Mouse (Mus musculus): ENCODE results near the gene Gtdc1. TPM values are rescaled to one million over a fixed set of nuclear protein-coding genes. Genes with fewer than 3 reads are reported as not detected.

The Gtdc1 gene
- 20.6 and 32.0 TPM in 2 replicates for polyA plus RNA-seq (2014; fragmentation: Nextera tagmentation; extraction: Ambion mirVana)

DNA sequence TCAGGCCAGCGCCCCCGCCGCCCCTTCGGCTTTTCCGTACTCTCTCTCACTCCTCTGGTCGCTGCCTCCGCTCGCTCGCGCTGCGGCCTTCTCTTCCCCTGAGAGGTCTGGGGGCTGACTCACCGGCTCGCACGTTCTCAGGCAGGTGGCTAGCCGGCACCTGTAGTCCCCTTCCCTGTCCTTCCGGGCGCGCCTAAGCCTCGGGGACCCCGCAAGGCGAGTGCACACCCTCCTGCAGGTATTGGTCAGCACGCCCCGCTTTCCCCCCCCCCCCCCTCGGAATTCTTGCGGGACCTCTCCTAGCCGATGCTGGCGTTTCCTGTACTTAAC is at the start of gene Gtdc1:
Gene Gtdc1, minus strand, starts transcription at position 176 of the 330 bp plus-strand sequence.
- DNase-seq (ENCODE audit: low spot score) = no peak
- Histone ChIP-seq H3K4me3 (ENCODE audit: low read depth, low read length) (peak within 1 kb of the TSS; percentile 70), H3K4me2 (ENCODE audit: low read length) (peak within 1 kb of the TSS; percentile 83), H3K4me1 (ENCODE audit: control insufficient read depth, insufficient read depth, low read length) (0 out of 2 replicates have a peak, but pooled peaks cover 2% of the 10 kb centered on the region), H3K27me3 (replicated peaks; ENCODE audit: control insufficient read depth, insufficient read depth, low read length) (no peaks in the 10 kb centered on the region), H3K9ac (ENCODE audit: low read length) (peak within 1 kb of the TSS; percentile 90), H3K9me3 (replicated peaks; ENCODE audit: control insufficient read depth, low read length) (no peaks in the 10 kb centered on the region), H3K27ac (ENCODE audit: low read depth, low read length) (peak within 1 kb of the TSS; percentile 90), H3K36me3 (ENCODE audit: control insufficient read depth, insufficient read depth, low read length) (no peaks in the 10 kb centered on the region)
- no peak for ATAC-seq
- WGBS = 0% methylated on average over 23 of the region's 27 CpGs

DNA sequence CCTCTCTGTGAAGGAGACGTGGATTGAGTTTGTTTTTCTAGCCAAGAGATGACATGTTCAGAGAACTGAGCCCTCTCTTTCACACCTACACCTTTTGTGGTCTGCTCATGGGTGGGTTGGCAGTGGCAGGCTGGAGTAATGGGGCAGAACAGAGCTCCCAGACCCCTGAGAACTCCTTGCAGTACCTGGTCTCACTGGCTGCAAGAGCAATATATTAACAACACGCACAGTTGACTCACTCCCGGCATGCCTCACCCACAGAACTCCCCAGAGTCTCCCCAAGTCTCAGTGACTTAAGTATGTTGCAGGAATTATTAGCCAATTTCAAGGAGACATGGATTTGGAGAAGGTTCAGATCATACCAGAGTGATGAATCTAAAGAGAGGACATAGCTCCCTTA is 49.6 kb upstream of the Gtdc1 start:
- ATAC-seq = no peak

DNA sequence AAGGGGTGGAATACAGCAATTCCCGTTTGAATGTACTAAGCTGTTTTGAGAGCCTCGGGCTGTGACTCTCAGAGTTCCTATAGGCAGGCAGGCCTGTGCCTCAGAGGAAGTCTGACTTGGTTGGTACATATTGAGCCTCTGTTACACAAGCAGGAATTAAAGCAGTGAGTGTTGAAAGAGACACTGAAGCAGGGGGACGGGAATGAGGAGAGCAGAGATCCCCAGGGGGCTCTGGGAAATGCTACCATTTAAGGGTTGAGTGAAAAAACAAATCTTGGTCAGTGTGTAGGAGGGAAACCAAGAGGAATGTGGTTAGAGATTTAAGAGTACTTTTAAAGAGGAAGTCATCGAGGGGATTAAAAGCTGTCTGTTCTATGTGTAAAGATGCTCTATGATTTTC is 49.0 kb upstream of the Gtdc1 start:
- ATAC-seq (no peak), DNase-seq (ENCODE audit: low spot score) (no peak)
- 55% methylated on average over 4 of the region's 4 CpGs for WGBS
- Histone ChIP-seq H3K9ac (ENCODE audit: low read length) (no peak overlapping the region), H3K36me3 (ENCODE audit: control insufficient read depth, insufficient read depth, low read length) (no peaks in the 10 kb centered on the region), H3K4me3 (ENCODE audit: low read depth, low read length) (no peak overlapping the region), H3K27me3 (replicated peaks; ENCODE audit: control insufficient read depth, insufficient read depth, low read length) (no peaks in the 10 kb centered on the region), H3K4me2 (ENCODE audit: low read length) (no peak overlapping the region), H3K4me1 (ENCODE audit: control insufficient read depth, insufficient read depth, low read length) (peaks cover 18% of the 10 kb centered on the region), H3K27ac (ENCODE audit: low read depth, low read length) (no peak overlapping the region), H3K9me3 (replicated peaks; ENCODE audit: control insufficient read depth, low read length) (no peaks in the 10 kb centered on the region)

More for the DNA sequence above, 49.6 kb upstream of the Gtdc1 start:
- Histone ChIP-seq H3K9ac (ENCODE audit: low read length) (no peak overlapping the region), H3K4me3 (ENCODE audit: low read depth, low read length) (no peak overlapping the region), H3K27ac (ENCODE audit: low read depth, low read length) (no peak overlapping the region), H3K36me3 (ENCODE audit: control insufficient read depth, insufficient read depth, low read length) (no peaks in the 10 kb centered on the region), H3K4me1 (ENCODE audit: control insufficient read depth, insufficient read depth, low read length) (peaks cover 18% of the 10 kb centered on the region), H3K9me3 (replicated peaks; ENCODE audit: control insufficient read depth, low read length) (no peaks in the 10 kb centered on the region), H3K4me2 (ENCODE audit: low read length) (no peak overlapping the region), H3K27me3 (replicated peaks; ENCODE audit: control insufficient read depth, insufficient read depth, low read length) (no peaks in the 10 kb centered on the region)
- no peak for DNase-seq (ENCODE audit: low spot score)
- WGBS = 88% methylated on average over 3 of the region's 3 CpGs

DNA sequence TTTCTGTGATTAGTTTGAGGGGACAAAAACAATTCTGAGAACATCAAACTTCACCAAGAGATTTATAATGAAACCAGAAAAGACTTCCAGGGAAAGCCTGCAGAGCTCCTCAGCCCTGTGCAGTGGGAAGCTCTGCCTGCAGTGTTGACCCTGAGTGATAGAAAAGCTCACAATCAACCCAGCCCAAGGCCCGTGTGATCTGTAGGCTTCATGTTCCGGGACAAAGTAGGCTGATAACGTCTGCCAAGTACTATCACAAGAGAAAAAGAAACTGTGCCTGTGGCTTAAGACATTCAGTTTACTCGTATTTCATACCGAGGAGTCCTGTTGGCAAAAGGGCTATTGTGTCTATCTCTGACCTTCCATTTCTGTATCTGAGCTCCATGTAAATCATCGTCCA is 46.4 kb upstream of the Gtdc1 start:
- DNase-seq (ENCODE audit: low spot score) (no peak), ATAC-seq (no peak)
- Histone ChIP-seq H3K4me1 (ENCODE audit: control insufficient read depth, insufficient read depth, low read length) (peaks cover 5% of the 10 kb centered on the region; the same call in 1 of the 2 replicates), H3K4me3 (ENCODE audit: low read depth, low read length) (no peak overlapping the region), H3K27ac (ENCODE audit: low read depth, low read length) (no peak overlapping the region), H3K9ac (ENCODE audit: low read length) (no peak overlapping the region), H3K9me3 (replicated peaks; ENCODE audit: control insufficient read depth, low read length) (no peaks in the 10 kb centered on the region), H3K4me2 (ENCODE audit: low read length) (no peak overlapping the region), H3K36me3 (ENCODE audit: control insufficient read depth, insufficient read depth, low read length) (no peaks in the 10 kb centered on the region), H3K27me3 (replicated peaks; ENCODE audit: control insufficient read depth, insufficient read depth, low read length) (no peaks in the 10 kb centered on the region)
- 88% methylated on average over 6 of the region's 6 CpGs for WGBS

- H3K9ac ChIP-seq (ENCODE audit: low read length) = no peak overlapping the region
- ATAC-seq (no peak), DNase-seq (ENCODE audit: low spot score) (no peak)
- no peaks in the 10 kb centered on the region for H3K27me3 ChIP-seq (replicated peaks; ENCODE audit: control insufficient read depth, insufficient read depth, low read length)
- no peak overlapping the region for H3K4me3 ChIP-seq (ENCODE audit: low read depth, low read length)
- no peak overlapping the region for H3K4me2 ChIP-seq (ENCODE audit: low read length)
- H3K36me3 ChIP-seq (ENCODE audit: control insufficient read depth, insufficient read depth, low read length) = no peaks in the 10 kb centered on the region
- H3K27ac ChIP-seq (ENCODE audit: low read depth, low read length) = no peak overlapping the region
- H3K9me3 ChIP-seq (replicated peaks; ENCODE audit: control insufficient read depth, low read length) = no peaks in the 10 kb centered on the region
- no peaks in the 10 kb centered on the region for H3K4me1 ChIP-seq (ENCODE audit: control insufficient read depth, insufficient read depth, low read length)
- WGBS = 92% methylated on average over 6 of the region's 6 CpGs
Observed at GRCm38 (mm10) chr2:44970087-44970646, 42.7 kb upstream of the Gtdc1 start.

GRCm38 (mm10) chr2:44969640-44970039 is 42.2 kb upstream of the Gtdc1 start:
- 96% methylated on average over 1 of the region's 1 CpGs for WGBS
- no peaks in the 10 kb centered on the region for H3K9me3 ChIP-seq (replicated peaks; ENCODE audit: control insufficient read depth, low read length)
- no peaks in the 10 kb centered on the region for H3K4me1 ChIP-seq (ENCODE audit: control insufficient read depth, insufficient read depth, low read length)
- H3K27me3 ChIP-seq (replicated peaks; ENCODE audit: control insufficient read depth, insufficient read depth, low read length) = no peaks in the 10 kb centered on the region
- DNase-seq (ENCODE audit: low spot score) (no peak), ATAC-seq (no peak)
- H3K4me2 ChIP-seq (ENCODE audit: low read length) = no peak overlapping the region
- H3K27ac ChIP-seq (ENCODE audit: low read depth, low read length) = no peak overlapping the region
- no peaks in the 10 kb centered on the region for H3K36me3 ChIP-seq (ENCODE audit: control insufficient read depth, insufficient read depth, low read length)
- no peak overlapping the region for H3K4me3 ChIP-seq (ENCODE audit: low read depth, low read length)
- H3K9ac ChIP-seq (ENCODE audit: low read length) = no peak overlapping the region

DNA sequence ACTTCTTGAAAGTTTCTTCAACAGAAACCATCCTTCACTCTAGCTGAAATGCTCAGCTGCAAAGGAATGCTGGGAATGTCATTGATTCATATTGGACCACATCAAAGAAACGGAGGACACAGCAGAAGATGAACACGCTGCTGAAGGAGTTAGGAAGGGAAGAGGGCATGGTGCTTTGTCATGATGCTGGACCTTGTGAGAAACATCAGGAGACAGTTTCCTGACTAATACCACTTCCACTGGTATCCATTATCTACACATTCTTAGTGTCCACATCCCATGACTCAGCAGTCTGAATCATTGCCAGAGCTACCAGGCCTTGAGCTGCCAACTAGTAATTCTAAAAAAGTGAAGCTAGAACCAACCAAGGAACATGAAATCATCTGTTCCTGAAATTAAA is 41.8 kb upstream of the Gtdc1 start:
- H3K27me3 ChIP-seq (replicated peaks; ENCODE audit: control insufficient read depth, insufficient read depth, low read length) = no peaks in the 10 kb centered on the region
- H3K27ac ChIP-seq (ENCODE audit: low read depth, low read length) = no peak overlapping the region
- no peak overlapping the region for H3K9ac ChIP-seq (ENCODE audit: low read length)
- H3K4me3 ChIP-seq (ENCODE audit: low read depth, low read length) = no peak overlapping the region
- no peak for DNase-seq (ENCODE audit: low spot score)
- no peak for ATAC-seq
- H3K4me2 ChIP-seq (ENCODE audit: low read length) = no peak overlapping the region
- 93% methylated on average over 2 of the region's 2 CpGs for WGBS
- no peaks in the 10 kb centered on the region for H3K36me3 ChIP-seq (ENCODE audit: control insufficient read depth, insufficient read depth, low read length)
- H3K4me1 ChIP-seq (ENCODE audit: control insufficient read depth, insufficient read depth, low read length) = no peaks in the 10 kb centered on the region
- H3K9me3 ChIP-seq (replicated peaks; ENCODE audit: control insufficient read depth, low read length) = no peaks in the 10 kb centered on the region

DNA sequence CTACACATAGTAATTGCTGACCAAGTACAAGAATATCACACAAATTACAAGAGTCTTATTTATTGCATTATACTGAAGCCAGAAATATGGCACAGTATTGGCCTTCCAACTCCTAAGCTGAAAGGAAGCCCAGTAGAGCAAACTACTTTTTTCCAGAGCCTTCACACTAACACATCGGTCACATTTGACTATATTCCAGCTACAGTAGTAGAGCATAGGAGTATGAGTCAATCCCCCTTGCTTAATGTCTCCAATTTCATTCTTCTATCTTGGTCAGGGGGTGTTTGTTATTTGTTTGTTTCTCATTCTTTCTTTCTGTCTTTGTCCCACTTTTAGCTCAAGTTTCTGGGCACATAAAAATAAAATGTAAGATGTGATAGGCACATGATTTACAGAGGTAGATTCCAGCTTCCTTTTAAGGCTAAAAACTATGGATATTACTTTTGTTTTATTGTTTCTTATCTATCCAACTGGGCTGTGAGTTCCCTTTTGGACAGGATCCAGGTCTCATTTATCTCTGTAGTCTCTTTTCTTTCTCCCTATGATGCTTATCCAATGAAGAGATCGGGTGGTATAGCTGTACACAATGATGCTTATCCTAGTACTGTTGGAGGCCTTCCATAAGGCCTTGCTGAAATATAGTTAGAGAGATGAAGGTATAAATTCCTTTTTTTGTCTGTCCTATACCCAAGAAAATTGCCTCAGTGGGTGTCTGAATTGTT is 38.5 kb upstream of the Gtdc1 start:
- no peak overlapping the region for H3K27ac ChIP-seq (ENCODE audit: low read depth, low read length)
- DNase-seq (ENCODE audit: low spot score) (no peak), ATAC-seq (no peak)
- WGBS = 82% methylated on average over 2 of the region's 2 CpGs
- no peaks in the 10 kb centered on the region for H3K36me3 ChIP-seq (ENCODE audit: control insufficient read depth, insufficient read depth, low read length)
- no peaks in the 10 kb centered on the region for H3K4me1 ChIP-seq (ENCODE audit: control insufficient read depth, insufficient read depth, low read length)
- H3K9me3 ChIP-seq (replicated peaks; ENCODE audit: control insufficient read depth, low read length) = no peaks in the 10 kb centered on the region
- H3K4me2 ChIP-seq (ENCODE audit: low read length) = no peak overlapping the region
- no peaks in the 10 kb centered on the region for H3K27me3 ChIP-seq (replicated peaks; ENCODE audit: control insufficient read depth, insufficient read depth, low read length)
- no peak overlapping the region for H3K4me3 ChIP-seq (ENCODE audit: low read depth, low read length)
- no peak overlapping the region for H3K9ac ChIP-seq (ENCODE audit: low read length)

GRCm38 (mm10) chr2:44962620-44963019 is 35.2 kb upstream of the Gtdc1 start:
- Histone ChIP-seq H3K36me3 (ENCODE audit: control insufficient read depth, insufficient read depth, low read length) (no peaks in the 10 kb centered on the region), H3K4me2 (ENCODE audit: low read length) (no peak overlapping the region), H3K27me3 (replicated peaks; ENCODE audit: control insufficient read depth, insufficient read depth, low read length) (no peaks in the 10 kb centered on the region), H3K4me1 (ENCODE audit: control insufficient read depth, insufficient read depth, low read length) (no peaks in the 10 kb centered on the region), H3K27ac (ENCODE audit: low read depth, low read length) (no peak overlapping the region), H3K9ac (ENCODE audit: low read length) (no peak overlapping the region), H3K9me3 (replicated peaks; ENCODE audit: control insufficient read depth, low read length) (no peaks in the 10 kb centered on the region), H3K4me3 (ENCODE audit: low read depth, low read length) (no peak overlapping the region)
- no peak for ATAC-seq
- no peak for DNase-seq (ENCODE audit: low spot score)
- 89% methylated on average over 5 of the region's 5 CpGs for WGBS
